Mouse (Mus musculus): Measurements from ENCODE around the gene Psg21.
"Not testable (repeated sequence)": the region's sequence is repeated elsewhere in the genome, so short reads cannot be mapped to it uniquely, and the experiment has no call there.

Gene Psg21

DNA sequence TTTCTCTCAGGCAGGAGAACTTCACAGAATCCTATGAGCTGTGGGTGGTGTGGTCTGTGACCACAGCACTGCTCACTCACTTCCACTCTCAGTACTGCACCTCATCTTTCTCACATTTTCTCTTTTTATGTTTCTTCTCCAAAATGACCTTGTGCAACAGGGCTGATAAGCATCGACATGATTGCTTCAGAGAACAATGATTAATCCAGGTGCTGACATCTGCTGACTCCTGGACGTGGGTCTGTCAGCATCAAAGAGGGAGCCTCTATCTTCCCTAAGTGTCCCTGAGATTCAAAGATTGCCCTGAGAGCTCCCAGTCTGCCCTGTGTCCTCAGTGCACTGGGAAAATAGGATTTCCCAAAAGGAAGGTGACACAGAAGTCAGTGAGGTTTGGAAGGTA is at the start of gene Psg21:
TSS of gene Psg21 (minus strand) at position 101 of the 400 bp plus-strand sequence.
- DNase-seq (ENCODE audit: low spot score): not testable (repeated sequence)

GRCm38 (mm10) chr7:18686085-18686484 is 29.6 kb upstream of the Psg21 start, which contains the start of gene Psg20:
TSS of gene Psg20 (minus strand) at chr7:18686185.
- no peak for DNase-seq (ENCODE audit: low spot score)

- no peak for DNase-seq (ENCODE audit: low spot score)
Measured at GRCm38 (mm10) chr7:18685586-18685985, 29.1 kb upstream of the Psg21 start.

GRCm38 (mm10) chr7:18679772-18680171 is 23.2 kb upstream of the Psg21 start:
- DNase-seq (ENCODE audit: low spot score): peak; percentile 36

- not testable (repeated sequence) for DNase-seq (ENCODE audit: low spot score)
Measured at GRCm38 (mm10) chr7:18626921-18627320, 29.6 kb downstream of the Psg21 start.

- not testable (repeated sequence) for DNase-seq (ENCODE audit: low spot score)
Measured at GRCm38 (mm10) chr7:18616401-18616800, 40.1 kb downstream of the Psg21 start, which contains the start of gene Psg23. TSS of gene Psg23 (minus strand) at chr7:18616501.

All from layer of hippocampus, adult 11-12 months (tissue).